Mouse (Mus musculus): Measurements from ENCODE around the gene Gins1.

The Gins1 gene

GRCm38 (mm10) chr2:150951201-150951600, 46.0 kb downstream of the Gins1 start:
- no peak for DNase-seq (ENCODE audit: extremely low spot score, low read depth, low spot score)

DNA sequence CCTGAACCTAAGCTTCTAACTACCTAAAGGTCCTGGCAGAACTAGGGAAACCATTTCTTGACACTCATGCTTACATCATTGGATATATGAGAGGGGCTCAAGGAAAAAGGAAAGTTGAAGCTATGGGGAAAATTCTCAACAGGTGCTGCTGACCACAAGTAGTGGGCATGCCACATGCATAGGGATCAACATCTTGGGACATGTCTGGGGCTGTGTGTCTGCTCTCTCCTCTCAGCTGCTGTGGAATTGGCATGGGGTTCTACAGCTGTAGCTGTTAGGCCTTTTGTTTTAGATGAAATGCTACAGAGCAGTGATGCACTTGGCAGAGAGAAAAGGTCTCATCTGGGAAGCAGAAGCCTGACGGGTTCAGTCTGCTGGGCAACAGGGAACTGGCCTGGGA, 50.7 kb downstream of the Gins1 start:
- no peak for DNase-seq (ENCODE audit: extremely low spot score, low read depth, low spot score)

- no peak for DNase-seq (ENCODE audit: extremely low spot score, low read depth, low spot score)
These were observed 54.3 kb downstream of the Gins1 start for GRCm38 (mm10) chr2:150959521-150959920.

DNA sequence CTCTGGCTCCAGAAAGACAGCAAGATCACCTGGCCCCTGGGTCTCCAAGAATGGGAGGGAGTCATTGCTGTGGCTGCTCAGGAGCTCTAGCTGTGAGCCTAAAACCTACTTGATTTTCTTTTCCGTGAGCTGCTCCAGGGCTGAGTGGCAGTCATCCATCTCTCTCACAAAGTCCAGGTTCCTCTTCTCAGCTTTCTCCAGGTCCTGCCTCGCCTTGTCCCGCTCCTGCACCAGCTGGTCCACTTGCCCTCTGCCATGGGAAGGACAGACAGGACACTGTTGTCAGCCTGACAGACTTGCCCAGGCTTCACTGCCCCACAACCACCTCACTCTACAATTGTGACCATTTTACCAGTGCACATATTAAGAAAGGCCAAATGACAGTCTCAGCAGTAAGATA, 58.0 kb downstream of the Gins1 start:
- DNase-seq (ENCODE audit: extremely low spot score, low read depth, low spot score): no peak

GRCm38 (mm10) chr2:150964641-150965040, 59.4 kb downstream of the Gins1 start:
- DNase-seq (ENCODE audit: extremely low spot score, low read depth, low spot score): no peak

GRCm38 (mm10) chr2:150965951-150966350, 60.8 kb downstream of the Gins1 start:
- DNase-seq (ENCODE audit: extremely low spot score, low read depth, low spot score): no peak

DNA sequence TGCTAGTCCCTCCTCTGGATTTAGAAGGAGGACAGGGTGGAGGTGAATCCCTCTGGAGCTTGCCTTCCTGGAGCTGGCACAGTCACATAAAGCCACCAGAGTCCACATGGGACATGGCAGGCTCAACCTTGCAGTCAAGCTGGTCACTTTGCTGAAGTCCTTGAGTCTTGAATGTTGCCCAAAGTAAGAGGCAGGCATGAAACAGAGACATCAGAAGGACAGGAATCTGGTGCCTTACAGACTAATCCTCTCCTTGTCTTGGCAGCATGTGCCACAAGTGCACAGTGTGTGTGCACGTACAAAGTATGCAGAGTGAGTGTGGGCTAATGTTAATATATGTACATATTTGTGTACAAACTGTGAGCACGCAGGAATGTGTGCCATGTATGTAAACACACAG, 62.3 kb downstream of the Gins1 start:
- no peak for DNase-seq (ENCODE audit: extremely low spot score, low read depth, low spot score)

GRCm38 (mm10) chr2:150969231-150969630, 64.0 kb downstream of the Gins1 start:
- DNase-seq (ENCODE audit: extremely low spot score, low read depth, low spot score): no peak

GRCm38 (mm10) chr2:150971856-150972255, 66.7 kb downstream of the Gins1 start:
- no peak for DNase-seq (ENCODE audit: extremely low spot score, low read depth, low spot score)

DNA sequence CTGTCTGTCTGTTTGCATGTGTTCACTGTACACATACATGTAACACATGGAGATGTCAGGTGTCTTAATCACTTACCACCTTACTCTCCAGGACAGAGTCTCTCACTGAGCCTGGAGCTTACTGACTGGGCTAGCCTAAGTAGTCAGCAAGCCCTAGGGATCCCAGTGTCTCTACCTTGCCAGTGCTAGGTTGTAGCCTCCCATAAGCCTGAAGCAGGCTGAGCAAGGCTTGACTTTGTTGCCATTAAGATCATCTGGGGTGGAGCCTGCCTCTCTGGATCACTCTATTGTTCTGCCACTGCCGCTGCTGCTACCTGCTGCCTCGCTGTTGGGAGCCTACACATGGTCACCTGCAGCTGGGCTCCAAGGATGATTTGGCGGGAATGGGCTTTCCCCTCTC, 67.5 kb downstream of the Gins1 start:
- no peak for DNase-seq (ENCODE audit: extremely low spot score, low read depth, low spot score)

DNA sequence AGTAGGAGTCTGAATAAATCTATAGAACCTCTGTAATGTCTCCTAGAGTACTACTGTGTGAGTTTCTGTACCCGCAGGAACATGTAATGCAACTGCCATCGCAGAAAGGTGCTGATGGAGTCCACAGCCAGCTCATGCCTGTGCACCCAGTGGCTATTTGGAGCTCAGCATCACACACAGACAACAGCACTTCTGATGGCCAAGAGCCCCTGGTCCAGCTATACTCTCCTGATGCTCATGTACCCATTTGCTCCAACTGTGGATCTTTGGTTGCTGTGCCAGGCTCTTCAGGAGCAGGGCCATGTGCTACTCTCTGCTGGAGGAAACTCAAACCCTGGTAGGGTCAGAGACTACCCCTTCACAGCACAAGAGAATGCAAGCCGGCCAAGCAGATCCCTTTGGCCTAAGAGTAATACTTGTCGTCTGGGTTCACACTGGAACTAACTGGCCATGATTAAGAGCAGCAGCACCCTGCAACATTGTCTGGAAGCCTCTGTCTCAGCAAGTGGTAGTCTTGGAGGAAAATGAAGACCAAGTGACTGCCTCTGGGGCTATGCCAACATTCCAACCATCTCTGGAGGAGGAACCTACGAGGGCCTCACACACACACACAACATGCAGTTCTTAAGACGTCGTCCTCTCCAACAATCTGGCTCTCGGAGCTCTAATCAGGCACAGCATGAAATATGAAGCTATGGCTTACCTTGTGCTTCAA, 68.4 kb downstream of the Gins1 start:
- no peak for DNase-seq (ENCODE audit: extremely low spot score, low read depth, low spot score)

GRCm38 (mm10) chr2:150976871-150977270, 71.7 kb downstream of the Gins1 start:
- no peak for DNase-seq (ENCODE audit: extremely low spot score, low read depth, low spot score)

- DNase-seq (ENCODE audit: extremely low spot score, low read depth, low spot score): no peak
These were observed 72.5 kb downstream of the Gins1 start for GRCm38 (mm10) chr2:150977676-150978075.

DNA sequence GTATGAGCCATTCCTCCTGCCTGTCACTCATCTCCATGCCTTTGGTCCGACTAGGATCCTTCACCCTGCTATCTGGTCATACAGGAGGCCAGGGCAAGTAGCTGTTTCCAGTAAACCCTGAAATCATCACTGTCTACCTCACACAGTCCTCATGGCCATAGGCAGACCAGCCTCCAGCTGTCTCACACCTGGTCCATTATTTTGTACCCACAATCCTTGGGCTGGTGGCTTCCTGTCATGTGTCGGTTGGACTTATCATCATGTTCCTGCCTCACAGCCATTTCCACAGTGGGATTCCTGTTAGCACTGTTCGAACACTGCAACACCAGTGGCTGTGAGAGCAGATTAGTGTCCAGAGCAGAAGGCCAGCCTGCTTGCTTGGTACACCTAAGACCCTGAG, 73.6 kb downstream of the Gins1 start:
- DNase-seq (ENCODE audit: extremely low spot score, low read depth, low spot score): no peak

- no peak for DNase-seq (ENCODE audit: extremely low spot score, low read depth, low spot score)
These were observed 74.8 kb downstream of the Gins1 start for GRCm38 (mm10) chr2:150979861-150980620.
